Mouse (Mus musculus): ENCODE results near the gene Cd40lg. TPM values are rescaled to one million over a fixed set of nuclear protein-coding genes. Genes with fewer than 3 reads are reported as not detected.

Cd40lg gene
- not detected in 2 replicates for polyA plus RNA-seq (2015; fragmentation: Nextera tagmentation; extraction: Ambion mirVana)

GRCm38 (mm10) chrX:57211876-57212275 lies at the start of gene Cd40lg:
TSS of gene Cd40lg (plus strand) at chrX:57212143.
- no peak within 1 kb of the TSS for H3K27ac ChIP-seq
- no peaks in the 10 kb centered on the region for H3K9me3 ChIP-seq
- no peaks in the 10 kb centered on the region for H3K27me3 ChIP-seq
- no peak for ATAC-seq (ENCODE audit: insufficient number of reproducible peaks, insufficient read depth, low FRiP score, low TSS enrichment, low read depth)
- no peak within 1 kb of the TSS for H3K9ac ChIP-seq
- no peak within 1 kb of the TSS for H3K4me3 ChIP-seq
- 88% methylated on average over 9 of the region's 9 CpGs for WGBS
- H3K4me2 ChIP-seq, result no peak within 1 kb of the TSS
- no peaks in the 10 kb centered on the region for H3K4me1 ChIP-seq
- no peaks in the 10 kb centered on the region for H3K36me3 ChIP-seq

- Histone ChIP-seq H3K9ac (no peak overlapping the region), H3K4me1 (no peaks in the 10 kb centered on the region), H3K4me2 (no peak overlapping the region), H3K36me3 (no peaks in the 10 kb centered on the region), H3K27me3 (no peaks in the 10 kb centered on the region), H3K4me3 (no peak overlapping the region), H3K9me3 (no peaks in the 10 kb centered on the region), H3K27ac (no peak overlapping the region)
- no peak for ATAC-seq (ENCODE audit: insufficient number of reproducible peaks, insufficient read depth, low FRiP score, low TSS enrichment, low read depth)
- 83% methylated on average over 1 of the region's 1 CpGs for WGBS
Observed at GRCm38 (mm10) chrX:57166549-57166948, 45.4 kb upstream of the Cd40lg start.

- no peak overlapping the region for H3K27ac ChIP-seq
- H3K9me3 ChIP-seq, result no peaks in the 10 kb centered on the region
- H3K9ac ChIP-seq, result no peak overlapping the region
- no peaks in the 10 kb centered on the region for H3K4me1 ChIP-seq
- H3K4me3 ChIP-seq, result no peak overlapping the region
- no peak overlapping the region for H3K4me2 ChIP-seq
- no peaks in the 10 kb centered on the region for H3K36me3 ChIP-seq
- no peaks in the 10 kb centered on the region for H3K27me3 ChIP-seq
- no peak for ATAC-seq (ENCODE audit: insufficient number of reproducible peaks, insufficient read depth, low FRiP score, low TSS enrichment, low read depth)
Observed at GRCm38 (mm10) chrX:57171269-57171668, 40.7 kb upstream of the Cd40lg start.

- Histone ChIP-seq H3K27me3 (no peaks in the 10 kb centered on the region), H3K9ac (no peak overlapping the region), H3K4me1 (no peaks in the 10 kb centered on the region), H3K4me2 (no peak overlapping the region), H3K36me3 (no peaks in the 10 kb centered on the region), H3K27ac (no peak overlapping the region), H3K9me3 (no peaks in the 10 kb centered on the region), H3K4me3 (no peak overlapping the region)
- WGBS, result 94% methylated on average over 13 of the region's 13 CpGs
- no peak for ATAC-seq (ENCODE audit: insufficient number of reproducible peaks, insufficient read depth, low FRiP score, low TSS enrichment, low read depth)
Observed at GRCm38 (mm10) chrX:57177225-57177779, 34.6 kb upstream of the Cd40lg start.

GRCm38 (mm10) chrX:57182470-57182869 lies 29.5 kb upstream of the Cd40lg start:
- H3K27ac ChIP-seq, result no peak overlapping the region
- H3K9me3 ChIP-seq, result no peaks in the 10 kb centered on the region
- H3K36me3 ChIP-seq, result no peaks in the 10 kb centered on the region
- no peaks in the 10 kb centered on the region for H3K27me3 ChIP-seq
- no peak for ATAC-seq (ENCODE audit: insufficient number of reproducible peaks, insufficient read depth, low FRiP score, low TSS enrichment, low read depth)
- 77% methylated on average over 2 of the region's 2 CpGs for WGBS
- no peak overlapping the region for H3K4me3 ChIP-seq
- no peak overlapping the region for H3K9ac ChIP-seq
- no peak overlapping the region for H3K4me2 ChIP-seq
- H3K4me1 ChIP-seq, result no peaks in the 10 kb centered on the region

- ATAC-seq (ENCODE audit: insufficient number of reproducible peaks, insufficient read depth, low FRiP score, low TSS enrichment, low read depth), result no peak
- Histone ChIP-seq H3K4me2 (no peak overlapping the region), H3K4me1 (no peaks in the 10 kb centered on the region), H3K27ac (no peak overlapping the region), H3K36me3 (no peaks in the 10 kb centered on the region), H3K9ac (no peak overlapping the region), H3K27me3 (no peaks in the 10 kb centered on the region), H3K4me3 (no peak overlapping the region), H3K9me3 (no peaks in the 10 kb centered on the region)
- 90% methylated on average over 3 of the region's 3 CpGs for WGBS
Observed at GRCm38 (mm10) chrX:57183359-57183758, 28.6 kb upstream of the Cd40lg start.

DNA sequence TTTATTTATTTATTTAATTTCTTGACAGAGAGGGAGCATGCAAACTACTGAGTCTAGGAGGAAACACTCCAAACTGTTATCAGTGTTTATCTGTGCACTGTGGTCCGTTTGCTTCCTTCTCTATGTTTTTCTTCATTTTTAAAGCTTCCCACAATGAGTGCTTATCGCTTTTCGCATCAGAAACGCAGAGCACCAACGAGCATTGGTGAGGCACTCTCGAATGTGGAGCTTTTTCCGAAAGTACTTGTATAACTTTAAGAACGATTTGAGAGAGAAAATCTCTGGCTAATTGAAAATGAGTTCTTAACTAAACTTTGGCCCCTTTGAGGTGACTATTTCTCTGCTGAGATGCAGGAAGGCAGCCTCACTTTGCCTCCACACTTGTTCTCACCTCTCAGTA lies 24.6 kb upstream of the Cd40lg start:
- no peaks in the 10 kb centered on the region for H3K4me1 ChIP-seq
- no peaks in the 10 kb centered on the region for H3K36me3 ChIP-seq
- no peak overlapping the region for H3K27ac ChIP-seq
- no peaks in the 10 kb centered on the region for H3K9me3 ChIP-seq
- 79% methylated on average over 8 of the region's 8 CpGs for WGBS
- no peak for ATAC-seq (ENCODE audit: insufficient number of reproducible peaks, insufficient read depth, low FRiP score, low TSS enrichment, low read depth)
- H3K4me2 ChIP-seq, result no peak overlapping the region
- H3K9ac ChIP-seq, result no peak overlapping the region
- no peaks in the 10 kb centered on the region for H3K27me3 ChIP-seq
- H3K4me3 ChIP-seq, result no peak overlapping the region

DNA sequence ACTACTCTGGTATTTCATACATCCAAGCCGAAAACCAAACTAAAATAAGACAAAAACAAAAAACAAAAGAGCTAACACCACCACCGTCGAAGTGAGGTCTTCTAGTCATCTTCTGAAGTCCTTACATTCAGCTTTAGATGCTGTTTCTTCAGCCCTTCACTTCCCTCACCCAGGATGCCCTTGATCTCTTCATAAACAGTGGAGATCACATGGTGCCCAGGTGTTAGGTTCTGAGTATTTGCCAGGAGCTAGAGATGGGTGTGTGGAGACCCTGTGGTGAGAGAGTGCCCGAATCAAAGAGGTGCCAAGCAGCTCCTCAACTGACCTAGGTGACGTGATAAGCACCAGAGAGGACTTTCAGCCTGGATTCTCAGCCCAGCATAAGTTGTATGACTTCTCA lies 22.6 kb upstream of the Cd40lg start:
- no peaks in the 10 kb centered on the region for H3K9me3 ChIP-seq
- H3K36me3 ChIP-seq, result no peaks in the 10 kb centered on the region
- no peak overlapping the region for H3K4me2 ChIP-seq
- no peaks in the 10 kb centered on the region for H3K27me3 ChIP-seq
- WGBS, result 84% methylated on average over 5 of the region's 5 CpGs
- H3K27ac ChIP-seq, result no peak overlapping the region
- H3K9ac ChIP-seq, result no peak overlapping the region
- H3K4me1 ChIP-seq, result no peaks in the 10 kb centered on the region
- H3K4me3 ChIP-seq, result no peak overlapping the region
- ATAC-seq (ENCODE audit: insufficient number of reproducible peaks, insufficient read depth, low FRiP score, low TSS enrichment, low read depth), result no peak

- no peaks in the 10 kb centered on the region for H3K4me1 ChIP-seq
- H3K4me2 ChIP-seq, result no peak overlapping the region
- 81% methylated on average over 9 of the region's 9 CpGs for WGBS
- H3K4me3 ChIP-seq, result no peak overlapping the region
- no peak for ATAC-seq (ENCODE audit: insufficient number of reproducible peaks, insufficient read depth, low FRiP score, low TSS enrichment, low read depth)
- H3K9ac ChIP-seq, result no peak overlapping the region
- H3K27ac ChIP-seq, result no peak overlapping the region
- H3K36me3 ChIP-seq, result no peaks in the 10 kb centered on the region
- H3K9me3 ChIP-seq, result no peaks in the 10 kb centered on the region
- H3K27me3 ChIP-seq, result no peaks in the 10 kb centered on the region
Observed at GRCm38 (mm10) chrX:57196319-57196718, 15.6 kb upstream of the Cd40lg start.

DNA sequence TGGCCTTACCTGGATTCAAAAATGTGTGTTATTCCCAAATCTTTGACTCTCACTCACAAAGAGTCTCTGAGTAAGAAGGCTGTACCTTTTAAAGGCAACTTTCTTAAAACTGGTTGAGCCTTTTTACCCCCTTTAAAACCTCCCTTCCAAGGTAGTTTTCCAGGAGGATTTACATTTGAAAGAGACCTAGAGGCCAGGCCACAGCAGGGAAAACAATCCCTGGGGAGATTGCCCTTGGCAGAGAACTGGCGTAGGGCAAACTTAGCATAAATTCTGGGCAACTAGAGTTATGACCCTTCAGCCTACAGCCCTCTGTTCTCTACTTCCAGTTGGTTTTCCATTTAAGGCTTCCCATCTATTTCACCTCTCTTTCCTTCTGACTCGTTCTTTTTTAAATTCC lies 13.9 kb upstream of the Cd40lg start:
- no peak overlapping the region for H3K9ac ChIP-seq
- no peak overlapping the region for H3K4me3 ChIP-seq
- H3K9me3 ChIP-seq, result no peaks in the 10 kb centered on the region
- H3K4me2 ChIP-seq, result no peak overlapping the region
- no peak for ATAC-seq (ENCODE audit: insufficient number of reproducible peaks, insufficient read depth, low FRiP score, low TSS enrichment, low read depth)
- no peaks in the 10 kb centered on the region for H3K36me3 ChIP-seq
- WGBS, result 52% methylated on average over 2 of the region's 2 CpGs
- no peaks in the 10 kb centered on the region for H3K4me1 ChIP-seq
- H3K27ac ChIP-seq, result no peak overlapping the region
- no peaks in the 10 kb centered on the region for H3K27me3 ChIP-seq

GRCm38 (mm10) chrX:57200397-57200796 lies 11.5 kb upstream of the Cd40lg start:
- Histone ChIP-seq H3K36me3 (no peaks in the 10 kb centered on the region), H3K9me3 (no peaks in the 10 kb centered on the region), H3K27ac (no peak overlapping the region), H3K4me2 (no peak overlapping the region), H3K9ac (no peak overlapping the region), H3K27me3 (no peaks in the 10 kb centered on the region), H3K4me1 (no peaks in the 10 kb centered on the region), H3K4me3 (no peak overlapping the region)
- 58% methylated on average over 2 of the region's 2 CpGs for WGBS
- ATAC-seq (ENCODE audit: insufficient number of reproducible peaks, insufficient read depth, low FRiP score, low TSS enrichment, low read depth), result no peak

GRCm38 (mm10) chrX:57210591-57210990 lies 1.4 kb upstream of the Cd40lg start:
- Histone ChIP-seq H3K27me3 (no peaks in the 10 kb centered on the region), H3K4me3 (no peak overlapping the region), H3K4me2 (no peak overlapping the region), H3K9me3 (no peaks in the 10 kb centered on the region), H3K36me3 (no peaks in the 10 kb centered on the region), H3K27ac (no peak overlapping the region), H3K9ac (no peak overlapping the region), H3K4me1 (no peaks in the 10 kb centered on the region)
- 85% methylated on average over 1 of the region's 1 CpGs for WGBS
- ATAC-seq (ENCODE audit: insufficient number of reproducible peaks, insufficient read depth, low FRiP score, low TSS enrichment, low read depth), result no peak

GRCm38 (mm10) chrX:57212862-57213261 lies 919 bp downstream of the Cd40lg start:
- Histone ChIP-seq H3K4me1 (no peaks in the 10 kb centered on the region), H3K27ac (no peak overlapping the region), H3K27me3 (no peaks in the 10 kb centered on the region), H3K4me2 (no peak overlapping the region), H3K9ac (no peak overlapping the region), H3K9me3 (no peaks in the 10 kb centered on the region), H3K4me3 (no peak overlapping the region), H3K36me3 (no peaks in the 10 kb centered on the region)
- no peak for ATAC-seq (ENCODE audit: insufficient number of reproducible peaks, insufficient read depth, low FRiP score, low TSS enrichment, low read depth)
- WGBS, result 57% methylated on average over 3 of the region's 3 CpGs

Measured in embryonic facial prominence, embryonic 13.5 days (tissue).